Comparison of ENCODE assay signal across 16 mouse cellular contexts in the genomic region with DNA sequence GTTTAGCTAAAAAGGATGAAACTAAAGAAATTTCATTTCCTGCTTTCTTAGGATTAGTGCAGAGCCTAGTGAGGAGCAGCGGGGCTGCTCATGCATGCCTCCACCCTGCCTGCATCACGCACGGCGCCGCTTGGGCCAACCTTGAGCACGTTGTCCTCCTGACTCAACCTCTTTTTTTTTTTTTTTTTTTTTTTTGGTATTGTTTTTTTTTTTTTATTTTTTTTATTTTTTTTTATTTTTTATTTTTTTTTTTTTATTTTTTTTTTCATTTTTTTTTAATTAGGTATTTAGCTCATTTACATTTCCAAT. TPM values are rescaled to one million over a fixed set of nuclear protein-coding genes. Genes with fewer than 3 reads are reported as not detected.
DNase-seq lines count a peak whose midpoint lies in the region; ATAC-seq lines count a peak whose summit lies in the region.
"Had no signal": no experiment of that assay in that cellular context is flagged by ENCODE, and none has a peak within 500 bp of the region (broad histone marks: within the 10 kb centered on the region; RNA-seq: fewer than 3 reads in every experiment).

No protein-coding gene starts in this region.

- ATAC-seq in hematopoietic stem cell, adult 5-6 weeks (replicated peaks in 1 of 2; ENCODE audit: insufficient read depth in 1 of 2, low FRiP score in 2 of 2, low TSS enrichment in 1 of 2, low read depth in 1 of 2, poor library complexity in 2 of 2, severe bottlenecking in 2 of 2): peak; percentile 58 to 75; a peak in 3 of 4 replicates
- ATAC-seq in monocyte, adult 5-6 weeks (replicated peaks; ENCODE audit: insufficient number of reproducible peaks, low FRiP score, low TSS enrichment, poor library complexity, severe bottlenecking): no peak; the same call in 1 of the 2 replicates
- ATAC-seq: forebrain, embryonic 13.5 days; hindbrain, embryonic 16.5 days had no signal

- peak; percentile 9 for DNase-seq in kidney, postnatal 10 days
- no peak for DNase-seq in kidney, adult 18-20 months
- DNase-seq in B cell, adult 2 months: peak; percentile 23 to 37
- DNase-seq in T-cell, adult 2 months (ENCODE audit: low spot score): peak; percentile 28
- no peak for DNase-seq in gastrocnemius, postnatal 4 days (ENCODE audit: low spot score in 2 of 2)
- DNase-seq in spleen, adult 18-20 months: no peak
- DNase-seq: adrenal gland, postnatal 25 days; cerebellum, adult 11-12 months; gastrocnemius, postnatal 25 days; kidney, adult 9 months; layer of hippocampus, adult 9-11 months; left cerebral cortex, postnatal 4 days had no signal

RNA-seq across cellular contexts. Expression of a gene that starts 55.8 kb away (rescaled TPM):
- total RNA-seq in hematopoietic stem cell, adult 5-6 weeks (2017): 9.6 and 13.9 TPM in 2 replicates
- 10 to 100 TPM; 33.2 to 35.6 TPM for total RNA-seq in gastrocnemius, postnatal 4 days (2021)
- total RNA-seq in monocyte, adult 5-6 weeks (2017): 18.7 to 30.9 TPM (median 19.0 TPM) in 3 replicates

Comparison
In these comparisons a context has a peak if more than half of its experiments do, and no peak if none do; other contexts are left out.
1. DNase-seq: peak in kidney, postnatal 10 days (single experiment), B cell, adult 2 months (2 of 2) and T-cell, adult 2 months (single experiment); none in kidney, adult 18-20 months (single experiment), gastrocnemius, postnatal 4 days (0 of 2) and spleen, adult 18-20 months (0 of 2).